Mouse (Mus musculus) heart, embryonic 13.5 days (tissue): Measurements from ENCODE around the gene Xlr4a. TPM values are rescaled to one million over a fixed set of nuclear protein-coding genes. Genes with fewer than 3 reads are reported as not detected.

Experiments
- ATAC-seq: fragments of 200-750 bp; cut with Nextera tagmentation; 2 replicates; pipeline ENCODE4 v1.8.0; 2017; ENCODE audit warnings: moderate TSS enrichment; ENCODE audit not compliant: insufficient number of reproducible peaks, low FRiP score, low TSS enrichment; ENCODE audit errors: extremely low read depth
- H3K27ac ChIP-seq: fragments of 300-500 bp; sonication (generic); replicated peaks from 2 replicates; pipeline ENCODE4 v1.5.1; 2015; ENCODE audit warnings: moderate library complexity, mild to moderate bottlenecking, inconsistent platforms
- H3K27me3 ChIP-seq: fragments of 300-500 bp; sonication (generic); replicated peaks from 2 replicates; pipeline ENCODE4 v1.6.1; 2015; ENCODE audit warnings: mild to moderate bottlenecking, inconsistent platforms
- H3K36me3 ChIP-seq: fragments of 300-500 bp; sonication (generic); 2 replicates; pipeline ENCODE4 v1.6.1; 2015; ENCODE audit warnings: mild to moderate bottlenecking, inconsistent platforms
- H3K4me1 ChIP-seq: fragments of 300-500 bp; sonication (generic); 2 replicates; pipeline ENCODE4 v1.6.1; 2015; ENCODE audit warnings: inconsistent platforms
- H3K4me2 ChIP-seq: fragments of 300-500 bp; sonication (generic); 2 replicates; pipeline ENCODE4 v1.6.1; 2015; ENCODE audit warnings: inconsistent platforms, mild to moderate bottlenecking, moderate library complexity
- H3K4me3 ChIP-seq: fragments of 300-500 bp; sonication (generic); 2 replicates; pipeline ENCODE4 v1.5.1; 2015; ENCODE audit warnings: moderate library complexity, mild to moderate bottlenecking, inconsistent platforms
- H3K9ac ChIP-seq: fragments of 300-500 bp; sonication (generic); 2 replicates; pipeline ENCODE4 v1.6.1; 2015; ENCODE audit warnings: inconsistent platforms, mild to moderate bottlenecking, moderate library complexity
- H3K9me3 ChIP-seq: fragments of 300-500 bp; sonication (generic); 2 replicates; pipeline ENCODE4 v1.6.1; 2016; ENCODE audit warnings: inconsistent platforms
- WGBS: fragments of 180-500 bp; shearing (Covaris S2); methylation state at CpG from one replicate; pipeline ENCODE4 v1.1.7; 2015; ENCODE audit warnings: mixed read lengths; 5-methylcytosine and 5-hydroxymethylcytosine counted together
- polyA plus RNA-seq: library from polyadenylated mRNA; unstranded; fragments of >200 nt; fragmentation: Nextera tagmentation; extraction: Ambion mirVana; gene quantifications from 2 replicates; pipeline ENCODE4 v1.2.1, GENCODE M21; 2015

Gene Xlr4a
- polyA plus RNA-seq, 1 experiment from 2014 or later, result 0.44 TPM

GRCm38 (mm10) chrX:73039666-73040065 is 42.6 kb downstream of the Xlr4a start:
- Histone ChIP-seq H3K36me3 (no peaks in the 10 kb centered on the region), H3K27ac (no peak overlapping the region), H3K27me3 (peaks cover 11% of the 10 kb centered on the region; the same call in 1 of the 2 replicates), H3K4me3 (no peak overlapping the region), H3K9ac (no peak overlapping the region), H3K4me2 (no peak overlapping the region), H3K4me1 (no peaks in the 10 kb centered on the region), H3K9me3 (no peaks in the 10 kb centered on the region)
- 84% methylated on average over 12 of the region's 12 CpGs for WGBS
- ATAC-seq, result no peak

DNA sequence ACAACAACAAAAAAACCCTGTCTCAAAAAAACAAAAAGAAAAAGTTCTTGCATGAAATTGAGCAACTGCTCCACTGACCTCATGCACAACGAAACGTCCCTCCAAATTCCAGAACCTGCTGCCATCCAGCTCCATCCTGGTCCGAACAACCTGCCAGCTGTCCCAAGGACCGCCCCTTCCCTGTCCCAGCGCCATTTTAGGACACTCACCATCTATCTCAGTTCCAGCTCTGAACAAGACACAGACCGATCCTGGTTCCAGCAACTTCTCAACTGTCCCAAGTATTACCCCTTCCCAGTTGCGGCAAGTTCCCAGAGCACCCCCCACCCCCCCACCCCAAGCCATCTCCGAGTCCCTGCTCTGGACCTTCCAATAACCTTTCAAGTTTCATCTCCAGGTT is 43.4 kb downstream of the Xlr4a start:
- no peak for ATAC-seq
- H3K4me3 ChIP-seq, result no peak overlapping the region
- H3K36me3 ChIP-seq, result no peaks in the 10 kb centered on the region
- H3K4me1 ChIP-seq, result no peaks in the 10 kb centered on the region
- no peak overlapping the region for H3K27ac ChIP-seq
- peaks cover 11% of the 10 kb centered on the region for H3K27me3 ChIP-seq
- no peak overlapping the region for H3K4me2 ChIP-seq
- WGBS, result 82% methylated on average over 8 of the region's 8 CpGs
- H3K9ac ChIP-seq, result no peak overlapping the region
- H3K9me3 ChIP-seq, result no peaks in the 10 kb centered on the region

GRCm38 (mm10) chrX:73037003-73037402 is 45.3 kb downstream of the Xlr4a start, which contains the start of gene Pnma5:
TSS of gene Pnma5 (minus strand) at chrX:73037103.
- Histone ChIP-seq H3K4me3 (no peak within 1 kb of the TSS), H3K9me3 (no peaks in the 10 kb centered on the region), H3K27ac (no peak within 1 kb of the TSS), H3K27me3 (peaks cover 11% of the 10 kb centered on the region), H3K9ac (no peak within 1 kb of the TSS), H3K36me3 (no peaks in the 10 kb centered on the region), H3K4me1 (no peaks in the 10 kb centered on the region), H3K4me2 (no peak within 1 kb of the TSS)
- 76% methylated on average over 1 of the region's 1 CpGs for WGBS
- no peak for ATAC-seq

Other genes with a start within 250 kb of the Xlr4a start
- 48.3 and 52.2 TPM in 2 replicates for gene Cetn2, start 164.1 kb downstream of the Xlr4a start, polyA plus RNA-seq
- gene Nsdhl, start 163.9 kb downstream of the Xlr4a start, polyA plus RNA-seq, result 16.2 and 16.6 TPM in 2 replicates
- gene Zfp185, start 95.1 kb downstream of the Xlr4a start, polyA plus RNA-seq, result 3.8 and 4.3 TPM in 2 replicates
- gene Pnma5, start 45.4 kb downstream of the Xlr4a start, polyA plus RNA-seq, result 0.16 TPM in 1 of 2 replicates, not detected in the other
- gene Pnma3, start 17.7 kb downstream of the Xlr4a start, polyA plus RNA-seq, result not detected in 2 replicates
- 1.2 and 1.4 TPM in 2 replicates for gene Xlr3a, start 14.6 kb upstream of the Xlr4a start, polyA plus RNA-seq
- not detected in 2 replicates for gene Gm14685, start 34.6 kb upstream of the Xlr4a start, polyA plus RNA-seq
- gene Xlr5b, start 66.3 kb upstream of the Xlr4a start, polyA plus RNA-seq, result not detected in 2 replicates
- not detected in 2 replicates for gene DXBay18, start 67.0 kb upstream of the Xlr4a start, polyA plus RNA-seq
- gene Spin2d, start 94.5 kb upstream of the Xlr4a start, polyA plus RNA-seq, result not detected in 2 replicates
- gene Xlr3b, start 109.7 kb upstream of the Xlr4a start, polyA plus RNA-seq, result 4.5 and 7.1 TPM in 2 replicates
- 0.52 and 1.0 TPM in 2 replicates for gene Xlr4b, start 131.9 kb upstream of the Xlr4a start, polyA plus RNA-seq
- gene F8a, start 145.8 kb upstream of the Xlr4a start, polyA plus RNA-seq, result 8.2 and 8.5 TPM in 2 replicates
- gene Xlr4c, start 160.7 kb upstream of the Xlr4a start, polyA plus RNA-seq, result 0.27 TPM in 1 of 2 replicates, not detected in the other
- gene Xlr3c, start 182.9 kb upstream of the Xlr4a start, polyA plus RNA-seq, result not detected in 2 replicates
- gene Xlr5a, start 210.5 kb upstream of the Xlr4a start, polyA plus RNA-seq, result not detected in 2 replicates
- not detected in 2 replicates for gene Xlr5c, start 210.5 kb upstream of the Xlr4a start, polyA plus RNA-seq